Mouse (Mus musculus) small intestine, adult 2 months (tissue): ENCODE measurements around the gene Tob2.

Experiments
- CTCF ChIP-seq: fragments of 200-500 bp; IDR thresholded peaks from 2 replicates; pipeline ENCODE4 v1.5.1; 2012; ENCODE audit warnings: low read depth, mild to moderate bottlenecking, control low read depth, inconsistent platforms, low read length, moderate library complexity, mixed read lengths; ENCODE audit not compliant: insufficient replicate concordance, insufficient read length; ENCODE audit errors: extremely low read depth
- POLR2A ChIP-seq: fragments of 200-500 bp; IDR thresholded peaks from 2 replicates; pipeline ENCODE4 v1.6.1; 2012; ENCODE audit warnings: low read depth, mild to moderate bottlenecking, control low read depth, inconsistent platforms, low read length, moderate library complexity

DNA sequence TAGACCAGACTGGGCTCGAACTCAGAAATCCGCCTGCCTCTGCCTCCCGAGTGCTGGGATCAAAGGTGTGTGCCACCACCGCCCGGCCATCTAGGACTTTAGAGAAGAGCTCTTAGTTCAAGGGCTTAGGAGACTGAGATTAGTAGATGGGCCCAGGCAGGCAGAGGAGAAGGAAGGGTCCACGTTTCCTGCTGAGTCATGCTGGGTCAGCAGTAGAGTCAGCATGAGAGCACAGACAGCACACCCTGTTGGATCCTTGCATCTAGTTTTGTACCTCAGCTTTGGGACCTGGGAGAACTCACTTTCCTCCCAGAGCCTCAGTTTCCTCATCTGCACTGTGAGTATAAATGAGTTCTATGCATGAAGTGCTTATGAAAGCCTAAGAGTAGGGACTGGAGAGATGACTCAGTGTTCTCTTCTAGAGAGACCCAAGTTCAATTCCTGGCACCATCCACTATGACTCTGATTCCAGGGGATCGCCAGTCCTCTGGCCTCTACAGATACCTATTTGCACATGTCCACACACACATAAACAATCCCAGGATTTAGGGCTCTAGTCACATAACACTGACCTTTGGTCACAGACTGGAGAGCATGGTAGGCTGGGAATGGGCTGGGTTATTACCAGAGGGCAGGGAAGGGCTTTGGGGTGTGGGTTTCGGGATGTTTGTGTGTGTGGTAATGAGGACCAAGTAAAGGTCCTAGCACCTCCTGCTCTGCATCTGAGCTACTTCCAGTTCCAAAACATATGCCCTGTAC lies 33.4 kb upstream of the Tob2 start:
- TF ChIP-seq POLR2A = no peak
- TF ChIP-seq CTCF = no peak
